Mouse (Mus musculus) embryonic facial prominence, embryonic 12.5 days (tissue): Measurements from ENCODE around the gene Rnf24. TPM values are rescaled to one million over a fixed set of nuclear protein-coding genes. Genes with fewer than 3 reads are reported as not detected.
A peak's percentile ranks its signal among the peaks of the same experiment; 100 is the strongest.

ENCODE experiments used
- ATAC-seq: fragments of 200-750 bp; cut with Nextera tagmentation; 2 replicates; pipeline ENCODE4 v1.8.0; 2017; ENCODE audit not compliant: insufficient number of reproducible peaks, insufficient read depth, low FRiP score, low TSS enrichment
- H3K27ac ChIP-seq: fragments of 300-500 bp; sonication (generic); 2 replicates; pipeline ENCODE4 v1.5.1; 2016; ENCODE audit warnings: mild to moderate bottlenecking
- H3K27me3 ChIP-seq: fragments of 300-500 bp; sonication (generic); 2 replicates; pipeline ENCODE4 v1.6.1; 2016; ENCODE audit warnings: mild to moderate bottlenecking, moderate library complexity
- H3K36me3 ChIP-seq: fragments of 300-500 bp; sonication (generic); 2 replicates; pipeline ENCODE4 v1.6.1; 2016; ENCODE audit warnings: mild to moderate bottlenecking
- H3K4me1 ChIP-seq: fragments of 300-500 bp; sonication (generic); 2 replicates; pipeline ENCODE4 v1.6.1; 2016
- H3K4me2 ChIP-seq: fragments of 300-500 bp; sonication (generic); replicated peaks from 2 replicates; pipeline ENCODE4 v1.6.1; 2016; ENCODE audit warnings: mild to moderate bottlenecking, moderate library complexity
- H3K4me3 ChIP-seq: fragments of 300-500 bp; sonication (generic); 2 replicates; pipeline ENCODE4 v1.5.1; 2016; ENCODE audit warnings: mild to moderate bottlenecking
- H3K9ac ChIP-seq: fragments of 300-500 bp; sonication (generic); 2 replicates; pipeline ENCODE4 v1.6.1; 2016; ENCODE audit warnings: mild to moderate bottlenecking, moderate library complexity
- H3K9me3 ChIP-seq: fragments of 300-500 bp; sonication (generic); 2 replicates; pipeline ENCODE4 v1.6.1; 2016; ENCODE audit warnings: mild to moderate bottlenecking, moderate library complexity
- WGBS: fragments of 180-500 bp; shearing (Covaris S2); methylation state at CpG from one replicate; pipeline ENCODE4 v1.1.7; 2016; 5-methylcytosine and 5-hydroxymethylcytosine counted together
- polyA plus RNA-seq: library from polyadenylated mRNA; unstranded; fragments of >200 nt; fragmentation: Nextera tagmentation; extraction: Ambion mirVana; gene quantifications from 2 replicates; pipeline ENCODE4 v1.2.1, GENCODE M21; 2016

Rnf24 gene
- 11.3 TPM in 2 replicates for polyA plus RNA-seq

- under 1% methylated on average over 51 of the region's 54 CpGs for WGBS
Observed at GRCm38 (mm10) chr2:131352747-131353563, at the start of gene Rnf24. Gene Rnf24, minus strand, starts transcription at chr2:131352892.

GRCm38 (mm10) chr2:131401794-131402495 is 49.3 kb upstream of the Rnf24 start:
- Histone ChIP-seq H3K9me3 (no peaks in the 10 kb centered on the region), H3K36me3 (no peaks in the 10 kb centered on the region), H3K9ac (no peak overlapping the region), H3K4me3 (no peak overlapping the region), H3K27me3 (no peaks in the 10 kb centered on the region), H3K4me1 (peaks cover 15% of the 10 kb centered on the region), H3K27ac (peak overlapping the region; percentile 86), H3K4me2 (0 out of 2 replicates have a peak overlapping the region, but pooled peaks have one; percentile 27)
- ATAC-seq = peak; percentile 78
- WGBS = 28% methylated on average over 8 of the region's 8 CpGs

More at GRCm38 (mm10) chr2:131352747-131353563, at the start of gene Rnf24:
- no peaks in the 10 kb centered on the region for H3K9me3 ChIP-seq
- H3K27me3 ChIP-seq = no peaks in the 10 kb centered on the region
- peaks cover 10% of the 10 kb centered on the region for H3K4me1 ChIP-seq
- no peaks in the 10 kb centered on the region for H3K36me3 ChIP-seq
- ATAC-seq = peak; percentile 89
- peak within 1 kb of the TSS; percentile 92 for H3K27ac ChIP-seq
- H3K4me3 ChIP-seq = peak within 1 kb of the TSS; percentile 95
- H3K4me2 ChIP-seq = peak within 1 kb of the TSS; percentile 78
- H3K9ac ChIP-seq = peak within 1 kb of the TSS; percentile 92

- H3K4me3 ChIP-seq = no peak overlapping the region
- H3K4me1 ChIP-seq = peaks cover 16% of the 10 kb centered on the region
- no peak overlapping the region for H3K4me2 ChIP-seq
- ATAC-seq = no peak
- WGBS = 89% methylated on average over 2 of the region's 2 CpGs
- H3K9ac ChIP-seq = no peak overlapping the region
- no peaks in the 10 kb centered on the region for H3K27me3 ChIP-seq
- H3K9me3 ChIP-seq = no peaks in the 10 kb centered on the region
- no peaks in the 10 kb centered on the region for H3K36me3 ChIP-seq
- H3K27ac ChIP-seq = no peak overlapping the region
Observed at GRCm38 (mm10) chr2:131400846-131401245, 48.2 kb upstream of the Rnf24 start.

GRCm38 (mm10) chr2:131397323-131397848 is 44.7 kb upstream of the Rnf24 start:
- Histone ChIP-seq H3K4me3 (no peak overlapping the region), H3K27me3 (no peaks in the 10 kb centered on the region), H3K9ac (no peak overlapping the region), H3K36me3 (no peaks in the 10 kb centered on the region), H3K4me2 (no peak overlapping the region), H3K4me1 (peaks cover 18% of the 10 kb centered on the region), H3K9me3 (no peaks in the 10 kb centered on the region), H3K27ac (no peak overlapping the region)
- no peak for ATAC-seq
- 91% methylated on average over 5 of the region's 5 CpGs for WGBS

GRCm38 (mm10) chr2:131386350-131386962 is 33.8 kb upstream of the Rnf24 start:
- H3K27me3 ChIP-seq = no peaks in the 10 kb centered on the region
- H3K4me3 ChIP-seq = no peak overlapping the region
- ATAC-seq = no peak
- 81% methylated on average over 10 of the region's 10 CpGs for WGBS
- no peak overlapping the region for H3K27ac ChIP-seq
- no peaks in the 10 kb centered on the region for H3K36me3 ChIP-seq
- H3K9ac ChIP-seq = no peak overlapping the region
- H3K4me1 ChIP-seq = no peaks in the 10 kb centered on the region
- H3K4me2 ChIP-seq = no peak overlapping the region
- H3K9me3 ChIP-seq = no peaks in the 10 kb centered on the region

- Histone ChIP-seq H3K9ac (no peak overlapping the region), H3K9me3 (no peaks in the 10 kb centered on the region), H3K4me2 (no peak overlapping the region), H3K4me1 (no peaks in the 10 kb centered on the region), H3K4me3 (no peak overlapping the region), H3K27ac (no peak overlapping the region), H3K36me3 (no peaks in the 10 kb centered on the region), H3K27me3 (no peaks in the 10 kb centered on the region)
- 82% methylated on average over 4 of the region's 4 CpGs for WGBS
- no peak for ATAC-seq
Observed at GRCm38 (mm10) chr2:131385176-131385575, 32.5 kb upstream of the Rnf24 start.

GRCm38 (mm10) chr2:131379541-131379940 is 26.8 kb upstream of the Rnf24 start:
- WGBS = 80% methylated on average over 3 of the region's 3 CpGs
- no peak for ATAC-seq
- no peak overlapping the region for H3K4me3 ChIP-seq
- no peak overlapping the region for H3K27ac ChIP-seq
- no peak overlapping the region for H3K9ac ChIP-seq
- H3K4me1 ChIP-seq = no peaks in the 10 kb centered on the region
- no peaks in the 10 kb centered on the region for H3K9me3 ChIP-seq
- H3K36me3 ChIP-seq = no peaks in the 10 kb centered on the region
- H3K27me3 ChIP-seq = no peaks in the 10 kb centered on the region
- H3K4me2 ChIP-seq = no peak overlapping the region

GRCm38 (mm10) chr2:131378872-131379271 is 26.2 kb upstream of the Rnf24 start:
- ATAC-seq = no peak
- H3K4me3 ChIP-seq = no peak overlapping the region
- no peaks in the 10 kb centered on the region for H3K36me3 ChIP-seq
- H3K27me3 ChIP-seq = no peaks in the 10 kb centered on the region
- no peak overlapping the region for H3K4me2 ChIP-seq
- H3K9ac ChIP-seq = no peak overlapping the region
- H3K27ac ChIP-seq = no peak overlapping the region
- H3K4me1 ChIP-seq = no peaks in the 10 kb centered on the region
- no peaks in the 10 kb centered on the region for H3K9me3 ChIP-seq
- 86% methylated on average over 5 of the region's 5 CpGs for WGBS

- no peak overlapping the region for H3K27ac ChIP-seq
- no peak for ATAC-seq
- no peak overlapping the region for H3K9ac ChIP-seq
- no peaks in the 10 kb centered on the region for H3K27me3 ChIP-seq
- 72% methylated on average over 6 of the region's 6 CpGs for WGBS
- H3K9me3 ChIP-seq = no peaks in the 10 kb centered on the region
- no peaks in the 10 kb centered on the region for H3K36me3 ChIP-seq
- H3K4me3 ChIP-seq = no peak overlapping the region
- H3K4me2 ChIP-seq = no peak overlapping the region
- no peaks in the 10 kb centered on the region for H3K4me1 ChIP-seq
Observed at GRCm38 (mm10) chr2:131377055-131377454, 24.4 kb upstream of the Rnf24 start.

- Histone ChIP-seq H3K9ac (no peak overlapping the region), H3K4me2 (no peak overlapping the region), H3K4me1 (no peaks in the 10 kb centered on the region), H3K27ac (no peak overlapping the region), H3K9me3 (no peaks in the 10 kb centered on the region), H3K36me3 (no peaks in the 10 kb centered on the region), H3K27me3 (no peaks in the 10 kb centered on the region), H3K4me3 (no peak overlapping the region)
- no peak for ATAC-seq
- WGBS = 86% methylated on average over 6 of the region's 6 CpGs
Observed at GRCm38 (mm10) chr2:131373656-131374055, 21.0 kb upstream of the Rnf24 start.

GRCm38 (mm10) chr2:131372276-131372877 is 19.7 kb upstream of the Rnf24 start:
- Histone ChIP-seq H3K9me3 (no peaks in the 10 kb centered on the region), H3K4me1 (no peaks in the 10 kb centered on the region), H3K9ac (no peak overlapping the region), H3K27me3 (no peaks in the 10 kb centered on the region), H3K27ac (no peak overlapping the region), H3K4me2 (no peak overlapping the region), H3K4me3 (no peak overlapping the region), H3K36me3 (no peaks in the 10 kb centered on the region)
- 80% methylated on average over 7 of the region's 7 CpGs for WGBS
- ATAC-seq = no peak
